Mouse (Mus musculus): ENCODE measurements around the gene Ankar.

Gene Ankar

DNA sequence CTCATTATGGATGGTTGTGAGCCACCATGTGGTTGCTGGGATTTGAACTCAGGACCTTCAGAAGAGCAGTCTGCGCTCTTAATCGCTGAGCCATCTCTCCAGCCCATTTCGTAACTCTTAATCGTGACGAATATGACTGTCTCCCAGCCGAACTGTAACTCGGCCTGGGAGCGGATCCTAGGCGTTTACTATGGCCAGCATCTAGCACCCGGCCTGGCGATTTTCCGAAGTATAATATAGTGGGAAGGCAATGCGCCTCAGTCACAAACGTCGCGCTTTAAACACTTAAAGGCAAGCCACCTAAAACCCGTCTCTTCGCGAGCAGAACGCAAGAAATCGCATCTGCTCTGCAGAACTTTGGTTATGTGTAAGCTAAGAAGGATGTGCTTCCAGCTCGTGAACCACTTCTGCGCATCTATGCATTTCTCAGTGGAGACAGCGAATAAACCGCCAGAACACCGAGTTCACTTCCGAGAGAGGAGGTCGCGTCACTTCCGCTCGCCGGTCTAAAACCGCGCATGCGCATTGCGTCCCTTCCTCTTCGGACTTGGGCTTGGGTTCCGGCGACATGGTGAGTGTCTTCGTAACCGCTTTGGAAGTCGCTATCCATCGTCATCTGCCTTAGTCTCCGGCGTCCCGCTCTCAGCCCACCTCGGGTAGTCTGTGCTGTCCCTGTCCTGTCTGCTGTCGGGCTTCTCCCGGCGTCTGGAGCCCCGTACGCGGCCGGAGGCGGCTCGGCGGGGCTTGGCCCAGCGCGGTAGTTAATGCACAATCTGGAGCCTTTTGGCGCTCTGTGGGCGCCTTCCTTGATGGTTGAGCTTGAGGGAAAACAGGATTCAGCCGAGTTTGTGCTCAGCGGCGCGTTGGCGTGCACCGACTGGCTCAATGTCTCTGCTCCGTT is 10.6 kb upstream of the Ankar start, which contains the start of gene Rpl37a:
Rpl37a (plus strand) TSS at position 538 of the 901 bp plus-strand sequence.
- peak; percentile 87 to 92 for DNase-seq

- no peak for DNase-seq
These were observed 7.1 kb upstream of the Ankar start for GRCm38 (mm10) chr1:72707525-72707924.

GRCm38 (mm10) chr1:72698651-72699050 is 1.7 kb downstream of the Ankar start:
- DNase-seq, result no peak

- DNase-seq, result no peak
These were observed 4.1 kb downstream of the Ankar start for GRCm38 (mm10) chr1:72696256-72696655.

DNA sequence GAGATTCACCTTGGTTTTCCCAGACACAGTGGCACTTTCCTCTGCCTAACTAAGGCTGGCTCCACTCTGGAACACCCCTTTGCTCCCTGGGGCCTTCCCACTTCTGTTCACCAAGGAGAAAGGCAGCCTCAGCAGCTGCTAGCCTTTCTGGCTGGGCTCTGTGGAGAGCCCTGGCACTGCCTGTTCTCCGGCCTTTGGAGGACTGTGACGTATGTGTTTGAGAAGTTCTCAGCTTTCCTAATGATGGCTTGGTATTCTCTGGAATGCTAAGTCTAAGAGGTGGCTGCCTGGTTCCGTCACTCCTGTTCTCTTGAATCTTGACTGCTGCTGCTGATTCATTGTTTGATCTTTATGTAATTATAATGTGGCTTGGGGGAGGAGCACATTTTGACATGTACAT is 27.3 kb downstream of the Ankar start:
- DNase-seq, result no peak

GRCm38 (mm10) chr1:72640658-72641410 is 59.5 kb downstream of the Ankar start:
- DNase-seq, result no peak

- no peak for DNase-seq
These were observed 65.2 kb downstream of the Ankar start for GRCm38 (mm10) chr1:72635221-72635620.

- DNase-seq, result no peak
These were observed 88.2 kb downstream of the Ankar start for GRCm38 (mm10) chr1:72612172-72612571.

DNA sequence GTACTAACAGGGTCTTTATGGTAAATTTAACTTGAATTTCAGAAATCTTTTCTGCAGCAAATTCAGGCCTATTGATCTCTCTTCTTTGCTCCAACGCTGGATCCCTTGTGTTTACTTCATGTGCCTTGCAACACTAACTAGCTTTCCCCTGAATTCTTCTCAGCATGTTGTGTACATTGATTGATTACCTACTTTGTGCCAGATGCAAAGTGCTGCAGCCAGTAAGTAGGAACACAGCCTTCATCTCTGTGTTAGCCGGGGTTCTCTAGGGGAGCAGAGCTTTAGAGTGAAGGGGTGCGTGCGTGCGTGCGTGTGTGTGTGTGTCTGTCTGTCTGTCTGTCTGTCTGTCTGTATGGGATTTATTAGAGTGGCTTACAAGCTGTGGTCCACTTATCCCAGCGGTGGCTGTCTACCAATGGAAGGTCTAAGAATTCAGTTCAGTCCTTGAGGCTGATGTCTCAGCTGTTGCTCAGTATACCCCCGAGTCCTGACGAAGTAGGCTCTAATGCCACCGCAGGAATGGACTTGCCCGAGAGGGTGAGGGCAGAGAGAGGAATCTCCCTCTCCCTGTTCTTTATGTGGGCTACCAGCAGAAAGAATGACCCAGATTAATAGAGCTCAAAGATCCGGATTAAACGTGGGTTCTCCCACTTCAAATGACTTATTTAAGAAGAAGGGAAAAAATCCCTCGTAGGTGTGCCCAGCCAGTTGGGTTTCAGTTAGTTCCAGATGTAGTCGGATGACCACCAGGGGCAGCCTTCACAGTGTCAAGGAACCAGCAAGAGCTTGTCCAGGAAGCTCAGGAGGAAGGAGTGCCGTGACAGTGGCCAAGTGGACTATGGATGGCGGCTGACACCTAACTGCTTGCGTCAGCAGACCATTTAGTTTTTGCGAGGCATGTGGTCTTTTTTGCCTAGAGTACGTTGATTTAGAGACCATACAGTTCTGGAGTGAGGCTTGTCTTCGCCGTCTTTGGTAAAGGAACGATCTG is 90.2 kb downstream of the Ankar start:
- no peak for DNase-seq

DNA sequence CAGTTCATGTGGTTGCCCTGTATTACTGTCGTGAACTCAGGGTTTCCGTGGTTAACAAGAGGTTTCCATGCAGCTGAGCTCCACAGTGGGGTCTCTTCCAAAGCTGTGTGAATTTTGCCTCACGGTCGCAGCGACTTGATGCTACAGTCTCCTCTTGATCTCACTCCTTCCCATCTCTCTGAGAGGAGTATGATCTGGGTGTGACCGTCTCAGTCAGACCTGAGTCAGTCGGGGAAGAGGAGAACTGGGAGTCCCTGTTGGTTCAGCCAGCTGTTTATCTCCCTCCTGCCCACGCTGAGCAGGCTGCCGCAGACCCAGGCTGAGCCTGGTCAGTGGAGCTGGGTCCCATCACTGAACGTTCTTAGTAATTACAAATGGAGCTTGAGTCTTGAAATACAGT is 91.2 kb downstream of the Ankar start:
- DNase-seq, result no peak

DNA sequence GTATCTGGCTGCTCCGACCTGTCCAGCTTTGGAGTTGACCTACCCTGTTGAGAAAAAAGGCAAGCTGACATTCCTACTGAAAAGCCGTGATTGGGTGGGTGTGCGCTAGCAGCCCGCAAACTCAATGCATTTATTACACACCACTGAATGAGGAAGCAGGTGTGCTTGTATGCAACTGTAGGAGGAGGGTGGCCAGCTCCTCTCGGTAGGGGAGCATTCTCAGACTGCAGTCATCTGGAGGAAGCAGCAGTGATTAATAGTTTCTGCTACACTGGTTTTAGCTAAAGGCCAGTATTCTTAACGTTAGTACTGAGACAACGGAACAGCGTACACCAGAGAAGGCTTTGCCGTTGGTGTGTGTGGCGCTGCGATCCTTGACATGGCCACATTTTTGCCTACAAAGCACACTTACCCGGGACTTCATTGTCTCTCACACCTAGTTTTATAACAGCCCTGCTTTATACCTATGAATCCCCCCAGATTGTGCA is 94.1 kb downstream of the Ankar start:
- DNase-seq, result no peak

GRCm38 (mm10) chr1:72602803-72603202 is 97.6 kb downstream of the Ankar start:
- no peak for DNase-seq

DNA sequence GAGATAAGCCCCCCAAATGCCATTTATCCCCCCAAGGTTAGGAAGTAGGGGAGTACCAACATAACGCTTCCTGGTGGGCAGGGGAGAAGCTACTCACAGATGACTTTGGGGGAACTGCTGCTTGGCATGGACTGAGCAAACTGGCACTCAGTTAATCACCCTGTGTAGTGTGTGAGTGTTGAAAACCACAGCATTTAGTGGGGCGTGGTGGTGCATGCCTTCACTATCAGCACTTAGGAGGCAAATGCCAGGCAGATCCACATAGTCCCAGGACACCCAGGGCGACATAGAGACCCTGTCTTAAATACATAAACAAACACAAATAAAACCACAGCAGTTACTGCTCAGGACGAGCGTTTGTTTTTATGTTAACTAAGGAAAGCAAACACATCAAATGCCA is 98.2 kb downstream of the Ankar start:
- no peak for DNase-seq

DNA sequence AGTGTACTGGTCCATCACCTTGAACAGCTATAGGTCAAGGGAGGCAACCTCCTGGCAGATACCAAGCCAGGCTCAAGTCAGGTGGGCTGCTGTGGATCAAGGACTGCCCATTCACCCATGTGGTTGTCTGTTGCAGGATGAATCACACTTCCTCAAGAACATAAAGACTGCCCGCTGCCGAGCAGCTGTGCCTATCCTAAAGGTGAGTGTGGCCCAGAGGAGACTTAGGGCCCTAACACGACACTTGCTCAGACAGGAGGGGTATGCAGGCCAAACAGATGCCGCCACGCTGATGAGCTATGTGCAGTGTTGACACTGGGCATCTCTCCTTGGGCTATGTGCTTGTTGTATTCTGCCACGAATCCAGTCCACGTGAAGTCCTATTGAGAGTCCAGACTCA is 99.1 kb downstream of the Ankar start:
- DNase-seq, result no peak

DNA sequence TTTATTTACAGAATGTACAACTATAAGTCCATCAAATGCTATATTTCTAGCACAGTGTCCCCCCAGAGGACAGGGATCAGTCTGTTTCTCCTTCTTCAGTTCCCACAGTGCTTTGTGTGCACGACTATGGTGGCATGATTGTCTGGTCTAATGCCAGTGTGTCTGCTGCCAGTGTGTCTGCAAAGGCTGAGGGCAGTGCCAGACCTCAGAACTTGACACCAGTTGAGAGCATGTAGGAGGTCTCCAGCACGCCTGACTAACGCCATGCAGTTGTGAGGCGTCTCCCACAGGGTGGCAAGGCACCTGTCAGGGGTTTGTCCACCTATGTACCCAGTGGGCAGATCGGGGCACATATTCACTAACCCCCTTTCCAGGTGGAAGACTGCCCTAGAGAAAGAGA is 99.6 kb downstream of the Ankar start:
- no peak for DNase-seq

GRCm38 (mm10) chr1:72599146-72600101 is 101.0 kb downstream of the Ankar start:
- no peak for DNase-seq

- no peak for DNase-seq
These were observed 104.1 kb downstream of the Ankar start for GRCm38 (mm10) chr1:72596231-72596630.

DNA sequence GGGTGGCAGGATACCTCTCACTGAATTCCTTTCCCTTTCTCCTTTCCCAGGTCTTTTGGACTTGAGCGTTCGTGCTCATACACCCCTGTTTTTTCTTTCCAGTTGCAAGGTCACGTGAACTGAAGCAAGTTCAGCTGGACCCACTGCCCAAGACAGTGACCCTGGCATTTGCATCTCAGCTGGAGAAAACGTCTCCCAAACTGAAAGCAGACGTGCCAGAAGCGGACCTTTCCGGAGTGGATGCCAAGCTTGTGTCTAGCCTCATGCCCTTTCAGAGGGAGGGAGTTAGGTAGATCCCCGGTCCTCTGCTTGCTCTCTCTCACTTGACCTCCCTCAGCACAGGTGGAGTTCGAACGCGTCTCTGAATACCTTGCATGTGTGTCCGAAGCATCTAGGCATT is 104.7 kb downstream of the Ankar start:
- DNase-seq, result no peak

- DNase-seq, result no peak
These were observed 106.9 kb downstream of the Ankar start for GRCm38 (mm10) chr1:72593340-72593951.

All from thymus, adult 18-20 months (tissue).